32 mouse cellular contexts compared by ENCODE assay signal in genomic region chr1:134276823-134277222, GRCm38 (mm10). TPM values are rescaled to one million over a fixed set of nuclear protein-coding genes. Genes with fewer than 3 reads are reported as not detected.
A peak's percentile ranks its signal among the peaks of the same experiment; 100 is the strongest.
DNase-seq lines count a peak whose midpoint lies in the region; ATAC-seq lines count a peak whose summit lies in the region.
"Had no signal": no experiment of that assay in that cellular context is flagged by ENCODE, and none has a peak within 500 bp of the region (broad histone marks: within the 10 kb centered on the region; RNA-seq: fewer than 3 reads in every experiment).

No protein-coding gene starts in this region.

- no peak overlapping the region for H3K4me2 ChIP-seq in heart, embryonic 13.5 days
- no peak overlapping the region for H3K4me2 ChIP-seq in heart, embryonic 11.5 days
- H3K4me2 ChIP-seq: embryonic facial prominence, embryonic 13.5 days; forebrain, embryonic 15.5 days; heart, embryonic 12.5 days; hindbrain, embryonic 12.5 days; intestine, embryonic 15.5 days; lung, embryonic 15.5 days; midbrain, embryonic 11.5 days; neural tube, embryonic 12.5 days had no signal

- ATAC-seq in heart, embryonic 13.5 days (ENCODE audit: extremely low read depth, insufficient number of reproducible peaks, low FRiP score, low TSS enrichment), result no peak
- ATAC-seq in heart, embryonic 11.5 days (replicated peaks; ENCODE audit: insufficient number of reproducible peaks, low FRiP score, low TSS enrichment), result no peak
- ATAC-seq: forebrain, embryonic 15.5 days; intestine, embryonic 15.5 days; midbrain, embryonic 16.5 days had no signal

- WGBS in heart, embryonic 13.5 days, result 54% methylated on average over 7 of the region's 7 CpGs
- WGBS in heart, embryonic 11.5 days (ENCODE audit: insufficient replicate concordance), result 61% methylated on average over 7 of the region's 7 CpGs

- H3K27me3 ChIP-seq in heart, embryonic 13.5 days (replicated peaks), result no peaks in the 10 kb centered on the region
- H3K27me3 ChIP-seq in heart, embryonic 11.5 days (ENCODE audit: control insufficient read depth, insufficient read depth, low read length), result no peaks in the 10 kb centered on the region
- H3K27me3 ChIP-seq: CH12.LX; embryonic facial prominence, embryonic 13.5 days; forebrain, embryonic 15.5 days; heart, embryonic 12.5 days; hindbrain, embryonic 12.5 days; intestine, embryonic 15.5 days; lung, embryonic 15.5 days; neural tube, embryonic 12.5 days had no signal

- no peak overlapping the region for H3K4me3 ChIP-seq in heart, embryonic 13.5 days
- no peak overlapping the region for H3K4me3 ChIP-seq in heart, embryonic 11.5 days (ENCODE audit: low read depth, low read length)
- H3K4me3 ChIP-seq: embryonic facial prominence, embryonic 13.5 days; forebrain, embryonic 10.5 days; forebrain, embryonic 15.5 days; heart, embryonic 12.5 days; hindbrain, embryonic 12.5 days; intestine, embryonic 15.5 days; lung, embryonic 15.5 days; neural tube, embryonic 12.5 days had no signal

- H3K4me1 ChIP-seq in heart, embryonic 13.5 days, result peaks cover 23% of the 10 kb centered on the region
- peaks cover 12% of the 10 kb centered on the region for H3K4me1 ChIP-seq in heart, embryonic 11.5 days (ENCODE audit: control insufficient read depth, insufficient read depth, low read length)
- H3K4me1 ChIP-seq: neural tube, embryonic 12.5 days had no signal

- no peak overlapping the region for H3K9ac ChIP-seq in heart, embryonic 13.5 days
- H3K9ac ChIP-seq in heart, embryonic 11.5 days (ENCODE audit: low read depth, low read length), result no peak overlapping the region
- H3K9ac ChIP-seq: embryonic facial prominence, embryonic 13.5 days; forebrain, embryonic 15.5 days; heart, embryonic 12.5 days; hindbrain, embryonic 12.5 days; intestine, embryonic 15.5 days; liver, embryonic 14.5 days; lung, embryonic 15.5 days; neural tube, embryonic 12.5 days had no signal

- no peaks in the 10 kb centered on the region for H3K36me3 ChIP-seq in heart, embryonic 13.5 days
- H3K36me3 ChIP-seq in heart, embryonic 11.5 days (ENCODE audit: control insufficient read depth, insufficient read depth, low read length), result no peaks in the 10 kb centered on the region
- H3K36me3 ChIP-seq: embryonic facial prominence, embryonic 13.5 days; forebrain, embryonic 10.5 days; forebrain, embryonic 15.5 days; heart, embryonic 12.5 days; hindbrain, embryonic 12.5 days; intestine, embryonic 15.5 days; lung, embryonic 15.5 days; neural tube, embryonic 12.5 days had no signal

- no peak for DNase-seq in heart, adult 11 months
- DNase-seq in heart, postnatal 4 days, result peak; percentile 37
- DNase-seq in lung, postnatal 14 days, result peak; percentile 21
- DNase-seq in lung, adult 18-20 months, result no peak
- DNase-seq in spleen, postnatal 4 days (ENCODE audit: low spot score in 2 of 2), result no peak
- DNase-seq: adrenal gland, adult 8-10 months; B cell, adult 2 months; gastrocnemius, postnatal 36 days; liver; spleen, adult 18-20 months; thymus, adult 18-20 months; thymus, postnatal 25 days had no signal

- H3K9me3 ChIP-seq in heart, embryonic 13.5 days, result no peaks in the 10 kb centered on the region
- H3K9me3 ChIP-seq in heart, embryonic 11.5 days (replicated peaks; ENCODE audit: control insufficient read depth, low read length), result no peaks in the 10 kb centered on the region
- H3K9me3 ChIP-seq: embryonic facial prominence, embryonic 13.5 days; forebrain, embryonic 10.5 days; forebrain, embryonic 15.5 days; heart, embryonic 12.5 days; hindbrain, embryonic 12.5 days; intestine, embryonic 15.5 days; lung, embryonic 15.5 days; neural tube, embryonic 12.5 days had no signal

- peak overlapping the region; percentile 53 for H3K27ac ChIP-seq in heart, embryonic 13.5 days (replicated peaks)
- H3K27ac ChIP-seq in heart, embryonic 11.5 days (ENCODE audit: low read depth, low read length), result no peak overlapping the region
- H3K27ac ChIP-seq: embryonic facial prominence, embryonic 13.5 days; forebrain, embryonic 10.5 days; hindbrain, embryonic 12.5 days; intestine, embryonic 15.5 days; liver, embryonic 14.5 days; lung, embryonic 15.5 days; neural tube, embryonic 12.5 days had no signal

RNA-seq across cellular contexts. Expression of gene Myog, which starts 13.0 kb away (rescaled TPM):
- polyA plus RNA-seq in heart, embryonic 13.5 days (2015; fragmentation: Nextera tagmentation; extraction: Ambion mirVana), result 1.5 and 3.5 TPM in 2 replicates
- total RNA-seq in heart, postnatal 4 days (2021), result under 1 TPM; 0.48 to 0.52 TPM
- polyA plus RNA-seq in heart, embryonic 11.5 days (2014; fragmentation: Nextera tagmentation; extraction: Ambion mirVana), result 3.7 and 4.2 TPM in 2 replicates
- total RNA-seq: adrenal gland, adult 8-10 months; CH12.LX; common myeloid progenitor, adult 5-6 weeks; layer of hippocampus, adult 8-10 months; layer of hippocampus, postnatal 36 days; left cerebral cortex, postnatal 4 days; megakaryocyte progenitor cell, adult 5-6 weeks had no signal
- polyA plus RNA-seq: forebrain, embryonic 10.5 days; hindbrain, postnatal 0 days; midbrain, embryonic 11.5 days had no signal

RNA-seq across cellular contexts. Expression of gene Adora1, which starts 41.6 kb away (rescaled TPM):
- polyA plus RNA-seq in heart, embryonic 13.5 days (2015; fragmentation: Nextera tagmentation; extraction: Ambion mirVana), result 8.3 and 9.0 TPM in 2 replicates
- 1 to 10 TPM; 9.3 to 9.9 TPM for total RNA-seq in heart, postnatal 4 days (2021)
- 4.4 and 6.7 TPM in 2 replicates for polyA plus RNA-seq in heart, embryonic 11.5 days (2014; fragmentation: Nextera tagmentation; extraction: Ambion mirVana)
- total RNA-seq: CH12.LX; common myeloid progenitor, adult 5-6 weeks; megakaryocyte progenitor cell, adult 5-6 weeks had no signal

RNA-seq across cellular contexts. Expression of gene Ppfia4, which starts 55.9 kb away (rescaled TPM):
- polyA plus RNA-seq in heart, embryonic 13.5 days (2015; fragmentation: Nextera tagmentation; extraction: Ambion mirVana), result 10.9 and 12.6 TPM in 2 replicates
- total RNA-seq in heart, postnatal 4 days (2021), result 1 to 10 TPM; 7.3 to 9.2 TPM
- 9.4 and 9.7 TPM in 2 replicates for polyA plus RNA-seq in heart, embryonic 11.5 days (2014; fragmentation: Nextera tagmentation; extraction: Ambion mirVana)

Comparison
In these comparisons a context has a peak if more than half of its experiments do, and no peak if none do; other contexts are left out.
1. DNase-seq: peak in heart, postnatal 4 days (single experiment) and lung, postnatal 14 days (single experiment); none in heart, adult 11 months (single experiment), lung, adult 18-20 months (0 of 2) and spleen, postnatal 4 days (0 of 2).